Mouse (Mus musculus): ENCODE results near the gene Wbp11.
A peak's percentile ranks its signal among the peaks of the same experiment; 100 is the strongest.

The Wbp11 gene

GRCm38 (mm10) chr6:136831712-136832111 is 3.7 kb upstream of the Wbp11 start:
- no peak for DNase-seq

GRCm38 (mm10) chr6:136828681-136829080 is 648 bp upstream of the Wbp11 start:
- no peak for DNase-seq

- no peak for DNase-seq
These were observed 535 bp downstream of the Wbp11 start, which contains the start of gene BC049715 for GRCm38 (mm10) chr6:136827516-136827880. TSS of gene BC049715 (plus strand) at chr6:136827626.

GRCm38 (mm10) chr6:136827116-136827515 is 917 bp downstream of the Wbp11 start:
- no peak for DNase-seq

- no peak for DNase-seq
These were observed 3.0 kb downstream of the Wbp11 start for GRCm38 (mm10) chr6:136824987-136825386.

GRCm38 (mm10) chr6:136821086-136821485 is 6.9 kb downstream of the Wbp11 start:
- DNase-seq, result no peak

- DNase-seq, result no peak
These were observed 7.7 kb downstream of the Wbp11 start for GRCm38 (mm10) chr6:136820381-136820780.

GRCm38 (mm10) chr6:136817549-136817948 is 10.5 kb downstream of the Wbp11 start:
- peak; percentile 83 for DNase-seq

DNA sequence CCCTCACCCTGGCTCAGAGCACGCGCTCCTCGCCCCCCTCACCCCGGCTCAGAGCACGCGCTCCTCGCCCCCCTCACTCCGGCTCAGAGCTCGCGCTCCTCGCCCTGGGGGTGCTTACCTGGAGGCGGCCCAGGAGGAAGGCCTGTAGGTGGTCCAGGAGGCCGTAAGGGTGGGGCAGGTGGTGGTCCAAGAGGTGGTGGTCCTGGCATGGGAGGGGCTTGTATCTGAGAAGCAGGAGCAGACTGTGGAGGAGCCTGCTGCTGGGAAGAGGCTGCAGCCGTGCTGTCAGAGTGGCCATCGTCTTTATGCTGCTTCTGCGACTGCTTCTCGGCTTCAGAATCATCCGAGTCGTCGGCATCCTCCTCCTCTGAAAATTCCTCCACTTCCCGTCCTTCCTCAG is 11.2 kb downstream of the Wbp11 start:
- no peak for DNase-seq

DNA sequence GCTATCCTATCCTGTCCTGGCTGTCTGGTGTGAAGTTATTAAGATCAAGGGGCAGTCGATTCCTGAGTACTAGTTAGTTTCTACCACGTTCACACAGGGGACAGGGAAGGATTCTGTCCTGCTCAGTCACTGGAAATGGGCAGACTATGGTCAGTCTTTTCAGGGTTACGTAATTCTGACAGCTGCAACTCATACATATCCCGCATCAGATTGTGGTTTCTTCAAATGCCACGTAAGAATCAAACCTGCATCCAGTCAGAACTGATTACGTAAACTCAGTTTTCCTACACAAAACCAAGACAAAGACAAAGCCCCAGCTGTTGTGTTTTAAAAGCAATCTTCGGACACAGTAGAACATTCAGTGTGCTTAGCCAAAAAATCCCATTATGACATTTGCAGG is 12.7 kb downstream of the Wbp11 start:
- DNase-seq, result no peak

- no peak for DNase-seq
These were observed 14.9 kb downstream of the Wbp11 start for GRCm38 (mm10) chr6:136813117-136813516.

DNA sequence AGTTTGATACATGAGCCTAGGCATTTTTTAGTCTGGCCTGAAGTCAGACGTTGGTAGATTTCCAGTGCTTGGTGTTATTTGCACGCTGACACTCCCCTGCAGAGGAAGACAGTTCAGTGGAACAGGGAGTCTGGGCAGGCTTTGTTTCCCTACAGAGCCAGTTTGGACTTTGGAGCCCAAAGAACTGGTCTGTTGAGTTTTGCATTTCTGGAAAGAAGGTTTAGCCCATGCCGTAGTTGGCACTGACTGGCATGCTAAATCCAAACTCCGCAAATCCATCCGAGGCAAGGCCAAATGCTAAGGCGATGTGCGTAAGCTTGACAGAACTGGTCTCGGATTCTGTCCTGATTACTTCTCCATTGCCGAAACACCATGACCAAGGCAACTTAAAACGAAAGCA is 16.8 kb downstream of the Wbp11 start:
- no peak for DNase-seq

GRCm38 (mm10) chr6:136809673-136810072 is 18.4 kb downstream of the Wbp11 start:
- DNase-seq, result no peak

- no peak for DNase-seq
These were observed 19.0 kb downstream of the Wbp11 start for GRCm38 (mm10) chr6:136809077-136809476.

DNA sequence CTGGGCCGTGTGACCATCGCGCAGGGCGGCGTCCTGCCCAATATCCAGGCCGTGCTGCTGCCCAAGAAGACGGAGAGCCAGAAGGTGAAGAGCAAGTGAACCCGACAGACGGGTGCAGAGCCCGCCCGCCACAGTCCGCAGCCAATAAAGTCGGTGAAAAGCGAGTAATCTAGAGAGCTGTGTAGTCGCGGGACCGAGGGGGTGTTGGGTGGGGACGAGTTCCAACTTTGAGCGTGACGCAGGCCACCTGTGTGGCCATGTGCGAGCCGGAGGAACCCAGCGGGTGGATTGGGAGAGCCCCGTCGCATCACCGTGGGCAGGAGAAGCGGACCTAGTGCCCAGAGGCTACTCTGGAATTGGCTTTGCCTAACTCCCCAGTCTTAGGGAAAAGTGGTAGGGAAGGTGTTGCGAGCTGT is 19.4 kb downstream of the Wbp11 start:
- peak; percentile 59 for DNase-seq

- DNase-seq, result peak; percentile 98
These were observed 20.0 kb downstream of the Wbp11 start, which contains the start of gene H2afj for GRCm38 (mm10) chr6:136808014-136808417. TSS of gene H2afj (plus strand) at chr6:136808244.

- no peak for DNase-seq
These were observed 20.5 kb downstream of the Wbp11 start for GRCm38 (mm10) chr6:136807395-136808013.

- no peak for DNase-seq
These were observed 21.2 kb downstream of the Wbp11 start for GRCm38 (mm10) chr6:136806819-136807218.

GRCm38 (mm10) chr6:136805409-136805775 is 22.6 kb downstream of the Wbp11 start:
- DNase-seq, result no peak

GRCm38 (mm10) chr6:136804705-136805408 is 23.2 kb downstream of the Wbp11 start:
- no peak for DNase-seq

DNA sequence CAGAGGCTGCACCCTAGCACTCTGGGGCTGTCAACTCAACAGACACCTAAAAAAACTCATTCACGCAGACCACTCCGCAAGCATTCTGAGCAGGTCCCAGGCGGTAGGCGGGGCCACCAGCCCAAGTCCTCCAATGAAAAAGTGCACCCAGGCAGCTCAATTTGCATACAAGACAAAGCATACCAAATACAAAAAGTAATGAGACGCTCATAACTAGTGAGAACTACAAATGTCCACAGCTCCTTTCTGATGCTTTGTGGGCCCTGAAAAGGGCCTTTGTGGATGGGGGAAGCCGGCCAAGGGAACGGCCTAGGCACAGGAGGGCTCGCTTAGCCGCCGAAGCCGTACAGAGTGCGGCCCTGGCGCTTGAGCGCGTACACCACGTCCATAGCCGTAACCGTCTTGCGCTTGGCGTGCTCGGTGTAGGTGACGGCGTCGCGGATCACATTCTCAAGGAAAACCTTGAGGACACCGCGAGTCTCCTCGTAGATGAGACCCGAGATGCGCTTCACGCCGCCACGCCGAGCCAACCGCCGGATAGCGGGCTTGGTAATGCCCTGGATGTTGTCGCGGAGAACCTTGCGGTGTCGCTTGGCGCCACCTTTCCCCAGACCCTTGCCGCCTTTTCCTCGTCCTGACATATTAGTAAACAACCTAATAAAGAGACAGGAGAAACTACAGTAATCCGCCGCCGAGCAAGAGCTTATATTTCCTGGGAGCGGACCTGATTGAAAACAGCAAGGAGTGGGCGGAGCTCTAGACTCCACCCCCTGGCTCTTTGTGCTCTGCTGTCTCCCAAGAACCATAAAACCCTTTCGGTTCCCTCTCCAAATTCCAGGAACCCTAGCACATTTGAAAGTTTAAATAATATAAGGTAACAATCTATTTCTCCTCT is 24.0 kb downstream of the Wbp11 start, which contains the start of gene Hist4h4:
TSS of gene Hist4h4 (minus strand) at position 677 of the 895 bp plus-strand sequence.
- DNase-seq, result peak; percentile 94

DNA sequence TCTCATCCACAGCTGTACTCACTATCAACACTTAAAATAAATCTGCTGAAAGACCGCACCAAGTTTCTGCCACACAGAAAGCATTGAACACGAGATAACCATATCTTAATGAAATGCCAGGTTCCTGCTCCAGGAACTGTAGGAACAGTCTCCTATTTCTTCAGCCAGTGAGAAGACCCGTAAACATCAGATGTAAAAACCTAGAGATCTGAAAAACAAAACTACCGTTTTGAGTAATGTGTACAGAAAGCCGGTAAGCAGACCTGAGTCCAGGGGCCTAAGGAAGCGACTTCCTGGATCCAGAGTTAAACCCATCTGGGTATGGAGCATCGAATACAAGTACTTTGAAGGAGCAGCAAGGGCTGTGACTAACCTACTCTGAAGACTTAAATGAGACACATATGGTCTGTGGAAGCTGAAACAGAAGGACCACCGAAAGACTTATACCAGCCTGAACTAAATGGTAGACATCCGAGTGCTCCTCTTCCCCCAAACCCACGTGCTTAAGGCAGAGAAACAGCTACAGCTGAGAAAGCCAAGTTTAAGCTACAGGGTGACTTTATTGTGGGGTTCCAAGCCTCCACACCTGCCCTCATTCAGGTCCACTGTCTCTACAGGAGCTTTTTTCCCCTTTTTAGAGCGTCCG is 24.8 kb downstream of the Wbp11 start:
- no peak for DNase-seq

DNA sequence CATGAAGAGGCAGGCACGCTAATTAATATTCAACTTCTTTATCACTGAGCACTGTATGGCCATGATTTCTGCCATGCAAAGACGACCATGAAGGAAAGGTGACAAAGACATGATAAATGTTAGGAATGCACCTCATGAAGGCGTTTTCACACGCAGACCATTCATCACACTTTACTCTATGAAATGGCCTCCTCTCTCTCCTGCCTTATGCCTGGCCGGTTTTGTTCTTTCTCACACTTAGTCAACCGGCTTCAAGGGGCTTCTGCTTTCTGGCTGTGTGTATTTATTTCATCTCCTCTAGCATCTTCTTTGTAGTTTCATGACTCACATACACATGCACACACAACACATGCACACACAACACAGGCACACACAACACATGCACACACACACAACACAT is 26.8 kb downstream of the Wbp11 start:
- DNase-seq, result no peak
